Mouse (Mus musculus): ENCODE data around the gene Fam81b. TPM values are rescaled to one million over a fixed set of nuclear protein-coding genes. Genes with fewer than 3 reads are reported as not detected.

Fam81b gene
- polyA plus RNA-seq, 1 experiment from 2014 or later: not detected

DNA sequence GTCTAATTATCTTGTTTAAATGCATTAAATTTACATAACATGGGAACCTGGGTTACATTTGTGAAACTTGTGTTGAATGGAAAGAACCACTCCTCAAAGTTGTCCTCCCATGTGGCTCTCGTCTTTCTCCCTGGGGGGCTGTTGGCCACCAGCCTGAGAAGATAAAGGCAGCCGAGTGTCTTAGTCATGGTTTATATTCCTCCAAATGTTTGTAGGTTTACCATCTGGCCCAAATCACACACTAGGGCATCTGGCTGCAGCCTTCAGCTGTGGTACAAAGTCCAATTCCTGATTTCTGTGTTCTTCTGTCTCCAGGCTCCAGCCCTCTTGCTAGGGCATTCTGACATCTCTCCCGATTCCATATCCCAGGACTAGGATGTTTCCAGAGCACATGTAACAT lies 114.6 kb downstream of the Fam81b start:
- Histone ChIP-seq H3K9ac (no peak overlapping the region), H3K36me3 (replicated peaks) (peaks cover 39% of the 10 kb centered on the region), H3K9me3 (replicated peaks) (no peaks in the 10 kb centered on the region), H3K4me2 (no peak overlapping the region), H3K4me3 (replicated peaks) (no peak overlapping the region), H3K4me1 (replicated peaks) (peaks cover 4% of the 10 kb centered on the region; the same call in 1 of the 2 replicates), H3K27me3 (no peaks in the 10 kb centered on the region), H3K27ac (replicated peaks) (no peak overlapping the region)
- 80% methylated on average over 3 of the region's 3 CpGs for WGBS (ENCODE audit: insufficient replicate concordance)
- ATAC-seq (ENCODE audit: insufficient read depth): no peak

DNA sequence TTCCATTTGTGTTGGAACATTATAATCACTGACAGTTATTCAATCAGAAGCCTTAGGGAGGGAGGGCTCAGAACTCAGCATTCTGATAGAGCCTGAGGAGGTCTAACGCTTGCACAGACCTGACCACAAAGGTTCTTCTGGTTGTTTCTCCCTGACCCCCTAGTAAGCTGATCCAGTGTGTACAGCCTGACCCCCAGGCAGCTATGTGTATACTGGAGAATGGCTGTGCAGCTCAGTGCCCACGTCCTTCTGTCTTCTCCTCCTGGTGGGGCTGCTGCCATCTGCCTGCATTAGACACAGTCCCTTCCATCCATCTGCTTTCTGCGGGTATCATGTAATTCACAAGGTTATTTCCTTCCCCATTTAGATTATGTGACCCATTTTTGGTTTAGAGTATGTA lies 115.7 kb downstream of the Fam81b start:
- Histone ChIP-seq H3K27ac (replicated peaks) (no peak overlapping the region), H3K9ac (no peak overlapping the region), H3K36me3 (replicated peaks) (peaks cover 39% of the 10 kb centered on the region), H3K27me3 (no peaks in the 10 kb centered on the region), H3K9me3 (replicated peaks) (no peaks in the 10 kb centered on the region), H3K4me1 (replicated peaks) (peaks cover 4% of the 10 kb centered on the region; the same call in 1 of the 2 replicates), H3K4me3 (replicated peaks) (no peak overlapping the region), H3K4me2 (no peak overlapping the region)
- 71% methylated on average over 3 of the region's 3 CpGs for WGBS (ENCODE audit: insufficient replicate concordance)
- ATAC-seq (ENCODE audit: insufficient read depth): no peak

DNA sequence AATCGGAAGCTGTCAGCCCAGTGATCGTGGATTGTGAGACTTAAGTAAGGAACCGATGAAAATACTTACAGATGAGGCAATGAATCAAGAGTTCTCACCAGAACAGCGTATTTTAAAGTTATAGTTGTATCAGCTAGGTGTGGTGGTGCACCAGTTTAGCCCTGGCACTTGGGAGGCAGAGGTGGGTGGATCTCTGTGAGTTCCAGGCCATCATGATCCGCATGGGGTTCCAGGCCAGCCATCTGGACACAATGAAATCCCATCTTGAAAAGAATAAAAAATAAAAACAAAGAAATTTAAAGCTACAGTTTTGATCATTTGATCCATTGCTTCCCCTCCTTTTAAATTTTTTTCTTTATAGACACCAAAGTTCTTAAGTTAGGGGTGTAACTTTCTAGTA lies 117.2 kb downstream of the Fam81b start:
- Histone ChIP-seq H3K27ac (replicated peaks) (no peak overlapping the region), H3K9me3 (replicated peaks) (no peaks in the 10 kb centered on the region), H3K9ac (no peak overlapping the region), H3K4me2 (no peak overlapping the region), H3K4me1 (replicated peaks) (no peaks in the 10 kb centered on the region), H3K36me3 (replicated peaks) (peaks cover 39% of the 10 kb centered on the region), H3K4me3 (replicated peaks) (no peak overlapping the region), H3K27me3 (no peaks in the 10 kb centered on the region)
- no peak for ATAC-seq (ENCODE audit: insufficient read depth)
- WGBS (ENCODE audit: insufficient replicate concordance): 77% methylated on average over 5 of the region's 5 CpGs

DNA sequence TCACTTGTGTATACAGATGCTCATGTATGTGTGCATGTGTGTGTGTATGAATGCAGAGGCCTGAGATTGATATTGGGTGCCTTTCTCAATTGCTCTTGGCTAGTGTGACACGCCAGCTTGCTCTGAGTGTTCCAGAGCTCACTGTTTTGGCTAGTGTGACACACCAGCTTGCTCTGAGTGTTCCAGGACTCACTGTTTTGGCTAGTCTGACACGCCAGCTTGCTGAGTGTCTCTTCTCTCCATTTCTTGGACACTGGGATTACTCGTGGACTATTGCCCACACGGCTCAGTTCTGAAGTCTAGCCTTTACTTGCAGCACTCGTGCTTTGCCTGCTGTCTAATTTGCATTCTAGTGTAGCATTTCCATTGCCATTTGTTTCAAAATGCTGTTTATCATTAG lies 126.2 kb downstream of the Fam81b start:
- Histone ChIP-seq H3K27ac (replicated peaks) (no peak overlapping the region), H3K36me3 (replicated peaks) (peaks cover 10% of the 10 kb centered on the region; the same call in 1 of the 2 replicates), H3K4me1 (replicated peaks) (no peaks in the 10 kb centered on the region), H3K9ac (no peak overlapping the region), H3K9me3 (replicated peaks) (no peaks in the 10 kb centered on the region), H3K4me2 (no peak overlapping the region), H3K27me3 (no peaks in the 10 kb centered on the region), H3K4me3 (replicated peaks) (no peak overlapping the region)
- 74% methylated on average over 5 of the region's 5 CpGs for WGBS (ENCODE audit: insufficient replicate concordance)
- ATAC-seq (ENCODE audit: insufficient read depth): no peak

DNA sequence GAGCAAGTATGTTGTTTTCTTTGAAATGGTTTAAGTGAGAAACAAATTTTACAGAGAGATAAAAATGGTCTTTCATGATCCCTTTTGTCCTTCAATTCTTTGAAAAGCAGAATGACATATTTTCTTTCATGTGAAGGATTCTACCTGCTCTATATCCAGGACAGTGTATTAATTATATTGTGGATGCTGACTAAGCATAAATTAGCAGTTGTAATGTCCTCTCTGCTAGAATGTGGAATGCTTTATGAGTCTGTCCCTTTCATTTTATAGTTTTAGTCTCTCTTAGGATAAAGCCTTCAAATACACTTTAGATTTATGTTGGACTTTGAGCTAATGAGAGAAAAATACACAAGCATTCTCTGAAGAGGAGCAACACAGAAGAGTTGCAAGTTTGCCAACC lies 130.6 kb downstream of the Fam81b start:
- Histone ChIP-seq H3K36me3 (replicated peaks) (peaks cover 10% of the 10 kb centered on the region; the same call in 1 of the 2 replicates), H3K4me1 (replicated peaks) (no peaks in the 10 kb centered on the region), H3K27me3 (no peaks in the 10 kb centered on the region), H3K9me3 (replicated peaks) (no peaks in the 10 kb centered on the region), H3K4me3 (replicated peaks) (no peak overlapping the region), H3K27ac (replicated peaks) (no peak overlapping the region), H3K9ac (no peak overlapping the region), H3K4me2 (no peak overlapping the region)
- no peak for ATAC-seq (ENCODE audit: insufficient read depth)

DNA sequence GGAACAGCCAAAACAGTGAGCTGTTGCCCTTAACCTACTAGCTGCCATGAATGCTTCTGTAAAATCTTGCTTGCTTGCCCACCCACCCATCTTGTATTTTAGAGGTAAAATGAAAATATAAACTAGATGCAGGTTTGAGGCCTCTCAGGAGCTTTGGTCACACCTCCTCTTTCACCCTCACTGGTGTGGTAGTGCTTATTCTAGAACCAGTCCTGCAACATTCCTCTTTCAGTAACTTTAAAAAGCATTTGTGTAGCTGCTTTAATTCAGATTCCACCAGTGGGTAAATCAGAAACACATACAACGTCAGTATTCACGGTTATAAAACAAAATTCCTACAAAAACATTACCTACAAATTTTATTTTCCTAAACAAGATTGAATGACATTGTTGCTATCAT lies 144.3 kb downstream of the Fam81b start:
- no peak overlapping the region for H3K27ac ChIP-seq (replicated peaks)
- ATAC-seq (ENCODE audit: insufficient read depth): no peak
- no peaks in the 10 kb centered on the region for H3K4me1 ChIP-seq (replicated peaks)
- WGBS (ENCODE audit: insufficient replicate concordance): 74% methylated on average over 2 of the region's 2 CpGs
- no peak overlapping the region for H3K4me2 ChIP-seq
- no peak overlapping the region for H3K9ac ChIP-seq
- no peaks in the 10 kb centered on the region for H3K9me3 ChIP-seq (replicated peaks)
- no peak overlapping the region for H3K4me3 ChIP-seq (replicated peaks)
- H3K36me3 ChIP-seq (replicated peaks): peaks cover 43% of the 10 kb centered on the region
- no peaks in the 10 kb centered on the region for H3K27me3 ChIP-seq

DNA sequence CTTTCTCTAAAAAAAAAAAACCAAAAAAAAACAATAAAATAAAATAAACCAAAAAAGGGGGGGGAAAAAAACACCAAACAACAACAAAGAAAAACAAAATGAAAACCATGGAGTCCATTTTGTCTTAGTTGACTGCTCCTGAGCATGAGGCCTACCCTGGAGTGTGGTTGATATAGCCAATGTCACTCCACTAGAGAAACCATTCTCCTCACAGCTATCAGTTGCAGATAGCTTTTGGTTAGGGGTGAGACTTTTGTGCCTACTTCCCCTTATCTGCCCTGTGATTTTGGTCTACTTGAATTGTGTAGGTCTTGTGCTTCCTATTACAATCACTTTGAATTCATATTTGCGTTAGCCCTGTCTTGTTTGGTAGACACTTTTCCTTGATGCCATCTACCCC lies 147.4 kb downstream of the Fam81b start:
- H3K4me2 ChIP-seq: no peak overlapping the region
- H3K27ac ChIP-seq (replicated peaks): no peak overlapping the region
- no peak for ATAC-seq (ENCODE audit: insufficient read depth)
- H3K36me3 ChIP-seq (replicated peaks): peaks cover 42% of the 10 kb centered on the region
- H3K9ac ChIP-seq: no peak overlapping the region
- H3K9me3 ChIP-seq (replicated peaks): no peaks in the 10 kb centered on the region
- no peak overlapping the region for H3K4me3 ChIP-seq (replicated peaks)
- no peaks in the 10 kb centered on the region for H3K4me1 ChIP-seq (replicated peaks)
- 88% methylated on average over 1 of the region's 1 CpGs for WGBS (ENCODE audit: insufficient replicate concordance)
- no peaks in the 10 kb centered on the region for H3K27me3 ChIP-seq

DNA sequence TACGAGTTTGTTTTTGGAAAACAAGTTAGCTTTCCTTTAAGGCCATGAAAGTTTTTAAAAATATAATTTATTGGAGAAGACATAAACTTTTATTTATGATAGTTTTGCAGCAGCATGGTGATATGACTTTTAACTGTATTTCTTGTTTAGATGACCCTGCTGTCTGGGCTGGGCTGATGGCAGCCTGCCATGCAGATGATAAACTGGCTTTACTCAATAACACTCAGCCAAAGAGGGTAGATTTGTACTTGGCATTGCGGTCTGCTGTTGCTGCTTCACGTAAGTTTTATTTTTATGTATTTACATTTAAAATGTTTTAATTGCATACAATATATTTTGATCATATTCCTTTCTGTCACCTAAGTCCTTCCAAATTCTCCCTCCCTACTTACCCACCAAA lies 147.8 kb downstream of the Fam81b start:
- no peak overlapping the region for H3K27ac ChIP-seq (replicated peaks)
- no peak for ATAC-seq (ENCODE audit: insufficient read depth)
- no peaks in the 10 kb centered on the region for H3K9me3 ChIP-seq (replicated peaks)
- no peaks in the 10 kb centered on the region for H3K27me3 ChIP-seq
- H3K4me2 ChIP-seq: no peak overlapping the region
- H3K9ac ChIP-seq: no peak overlapping the region
- no peaks in the 10 kb centered on the region for H3K4me1 ChIP-seq (replicated peaks)
- 79% methylated on average over 3 of the region's 3 CpGs for WGBS (ENCODE audit: insufficient replicate concordance)
- H3K36me3 ChIP-seq (replicated peaks): peaks cover 38% of the 10 kb centered on the region
- no peak overlapping the region for H3K4me3 ChIP-seq (replicated peaks)

Small RNA genes lying within 50 kb of the gene (microRNA-seq; reads per million reads assigned to microRNA genes)
- not detected for gene Gm24025

Other genes with a start within 250 kb of the Fam81b start
- 2.7 and 3.2 TPM in 2 replicates for gene Gpr150, start 248.1 kb downstream of the Fam81b start, polyA plus RNA-seq (2015; fragmentation: Nextera tagmentation; extraction: Ambion mirVana)
- 2.2 and 2.8 TPM in 2 replicates for gene Arsk, start 206.4 kb downstream of the Fam81b start, polyA plus RNA-seq (2015; fragmentation: Nextera tagmentation; extraction: Ambion mirVana)
- gene Ttc37, start 206.3 kb downstream of the Fam81b start, polyA plus RNA-seq (2015; fragmentation: Nextera tagmentation; extraction: Ambion mirVana): 4.4 and 4.6 TPM in 2 replicates
- gene Mctp1, start 79.5 kb upstream of the Fam81b start, polyA plus RNA-seq (2015; fragmentation: Nextera tagmentation; extraction: Ambion mirVana): 2.2 TPM in 2 replicates